In genomic region chr13:40730651-40731178, GRCm38 (mm10) we compare ENCODE assay signal across 8 mouse cellular contexts. TPM values are rescaled to one million over a fixed set of nuclear protein-coding genes. Genes with fewer than 3 reads are reported as not detected.
DNase-seq lines count a peak whose midpoint lies in the region; ATAC-seq and TF ChIP-seq lines count a peak whose summit lies in the region.

No protein-coding gene starts in this region.

- H3K4me3 ChIP-seq in E14TG2a.4 (replicated peaks; ENCODE audit: low read length) = peak overlapping the region; percentile 76
- H3K4me3 ChIP-seq in embryonic facial prominence, embryonic 14.5 days (ENCODE audit: low read depth, low read length) = peak overlapping the region; percentile 58
- peak overlapping the region; percentile 47 for H3K4me3 ChIP-seq in hindbrain, embryonic 14.5 days (replicated peaks; ENCODE audit: low read length)
- peak overlapping the region; percentile 63 for H3K4me3 ChIP-seq in liver, postnatal 0 days (ENCODE audit: low read depth, low read length)

- DNase-seq in cerebellum, adult 9-11 months = peak; percentile 33
- peak; percentile 87 for DNase-seq in embryonic facial prominence, embryonic 14.5 days (ENCODE audit: low spot score)
- DNase-seq in hindbrain, embryonic 14.5 days (ENCODE audit: low spot score) = peak; percentile 73
- DNase-seq in liver, postnatal 0 days = no peak
- DNase-seq in retina, postnatal 1 day = peak; percentile 86
- DNase-seq in left cerebral cortex, adult 11 months (ENCODE audit: low spot score) = no peak

- peak overlapping the region; percentile 90 for H3K27ac ChIP-seq in embryonic facial prominence, embryonic 14.5 days (replicated peaks; ENCODE audit: low read depth, low read length)
- peak overlapping the region; percentile 93 for H3K27ac ChIP-seq in hindbrain, embryonic 14.5 days
- no peak overlapping the region for H3K27ac ChIP-seq in liver, postnatal 0 days (ENCODE audit: low read depth)

- ATAC-seq in cerebellum, adult (ENCODE audit: insufficient number of reproducible peaks, low FRiP score, low TSS enrichment) = no peak
- ATAC-seq in embryonic facial prominence, embryonic 14.5 days (ENCODE audit: low read depth) = peak; percentile 66
- ATAC-seq in hindbrain, embryonic 14.5 days (ENCODE audit: low FRiP score) = peak; percentile 79
- ATAC-seq in liver, postnatal 0 days = no peak

- no peaks in the 10 kb centered on the region for H3K36me3 ChIP-seq in E14TG2a.4 (ENCODE audit: insufficient read depth, low read length)
- no peaks in the 10 kb centered on the region for H3K36me3 ChIP-seq in embryonic facial prominence, embryonic 14.5 days (ENCODE audit: control insufficient read depth, insufficient read depth, low read length)
- H3K36me3 ChIP-seq in hindbrain, embryonic 14.5 days (replicated peaks; ENCODE audit: control insufficient read depth, insufficient read depth) = no peaks in the 10 kb centered on the region
- H3K36me3 ChIP-seq in liver, postnatal 0 days (replicated peaks; ENCODE audit: insufficient read depth, low read length) = no peaks in the 10 kb centered on the region

- peak overlapping the region; percentile 90 for H3K9ac ChIP-seq in embryonic facial prominence, embryonic 14.5 days (ENCODE audit: low read depth, low read length)
- peak overlapping the region; percentile 73 for H3K9ac ChIP-seq in hindbrain, embryonic 14.5 days
- no peak overlapping the region for H3K9ac ChIP-seq in liver, postnatal 0 days (replicated peaks)

- H3K4me1 ChIP-seq in E14TG2a.4 (replicated peaks; ENCODE audit: low read depth, low read length) = peaks cover 59% of the 10 kb centered on the region
- H3K4me1 ChIP-seq in embryonic facial prominence, embryonic 14.5 days (ENCODE audit: control insufficient read depth, insufficient read depth, low read length) = 0 out of 2 replicates have a peak, but pooled peaks cover 3% of the 10 kb centered on the region
- H3K4me1 ChIP-seq in hindbrain, embryonic 14.5 days (replicated peaks; ENCODE audit: control insufficient read depth, insufficient read depth, low read length) = no peaks in the 10 kb centered on the region; the same call in 1 of the 2 replicates
- peaks cover 12% of the 10 kb centered on the region for H3K4me1 ChIP-seq in liver, postnatal 0 days (ENCODE audit: insufficient read depth)

- peaks cover 10% of the 10 kb centered on the region for H3K9me3 ChIP-seq in E14TG2a.4 (ENCODE audit: low read length)
- no peaks in the 10 kb centered on the region for H3K9me3 ChIP-seq in embryonic facial prominence, embryonic 14.5 days (ENCODE audit: control insufficient read depth, low read length)
- no peaks in the 10 kb centered on the region for H3K9me3 ChIP-seq in hindbrain, embryonic 14.5 days (ENCODE audit: control insufficient read depth, low read length)
- H3K9me3 ChIP-seq in liver, postnatal 0 days (ENCODE audit: low read length) = no peaks in the 10 kb centered on the region

- WGBS in embryonic facial prominence, embryonic 14.5 days = under 1% methylated on average over 29 of the region's 41 CpGs
- WGBS in hindbrain, embryonic 14.5 days = under 1% methylated on average over 33 of the region's 41 CpGs
- under 1% methylated on average over 33 of the region's 41 CpGs for WGBS in liver, postnatal 0 days (ENCODE audit: insufficient replicate concordance)

- TF ChIP-seq CTCF in E14TG2a.4 (conservative IDR thresholded peaks at IDR 0.05; ENCODE audit: low read length) = no peak
- TF ChIP-seq CTCF in liver, postnatal 0 days (IDR thresholded peaks at IDR 0.05; ENCODE audit: low read depth) = no peak

- TF ChIP-seq EP300 in liver, postnatal 0 days (IDR thresholded peaks at IDR 0.05; ENCODE audit: low read depth) = no peak

- H3K27me3 ChIP-seq in E14TG2a.4 (ENCODE audit: insufficient read depth, low read length) = peaks cover 90% of the 10 kb centered on the region
- peaks cover 71% of the 10 kb centered on the region for H3K27me3 ChIP-seq in embryonic facial prominence, embryonic 14.5 days (replicated peaks; ENCODE audit: control insufficient read depth, insufficient read depth, low read length)
- peaks cover 60% of the 10 kb centered on the region for H3K27me3 ChIP-seq in hindbrain, embryonic 14.5 days (ENCODE audit: control insufficient read depth, insufficient read depth, low read length)
- peaks cover 95% of the 10 kb centered on the region for H3K27me3 ChIP-seq in liver, postnatal 0 days (ENCODE audit: insufficient read depth, low read length)

- peak overlapping the region; percentile 65 for H3K4me2 ChIP-seq in embryonic facial prominence, embryonic 14.5 days (ENCODE audit: low read depth, low read length)
- peak overlapping the region; percentile 46 for H3K4me2 ChIP-seq in hindbrain, embryonic 14.5 days (replicated peaks)
- peak overlapping the region; percentile 84 for H3K4me2 ChIP-seq in liver, postnatal 0 days (ENCODE audit: low read depth, low read length)

RNA-seq across cellular contexts. Expression of gene Tfap2a, which starts 7.5 kb away (rescaled TPM):
- polyA plus RNA-seq in embryonic facial prominence, embryonic 14.5 days (2014; fragmentation: Nextera tagmentation; extraction: Ambion mirVana) = 4.6 and 5.0 TPM in 2 replicates
- polyA plus RNA-seq in hindbrain, embryonic 14.5 days (2014; fragmentation: Nextera tagmentation; extraction: Ambion mirVana) = 9.6 and 10.5 TPM in 2 replicates
- polyA plus RNA-seq in liver, postnatal 0 days (2015; fragmentation: Nextera tagmentation; extraction: Ambion mirVana) = not detected in 2 replicates

Comparison
In these comparisons a context has a peak if more than half of its experiments do, and no peak if none do; other contexts are left out.
1. DNase-seq: peak in cerebellum, adult 9-11 months (single experiment), embryonic facial prominence, embryonic 14.5 days (single experiment), hindbrain, embryonic 14.5 days (single experiment) and retina, postnatal 1 day (single experiment); none in liver, postnatal 0 days (single experiment) and left cerebral cortex, adult 11 months (single experiment).
2. ATAC-seq: peak in embryonic facial prominence, embryonic 14.5 days (single experiment) and hindbrain, embryonic 14.5 days (single experiment); none in cerebellum, adult (single experiment) and liver, postnatal 0 days (single experiment).
3. Peak in every context shown above with its lines, with median percentiles within 50 percentile points of each other: H3K4me3 ChIP-seq and H3K4me2 ChIP-seq.